Mouse (Mus musculus): ENCODE measurements around the gene Fhl1. TPM values are rescaled to one million over a fixed set of nuclear protein-coding genes. Genes with fewer than 3 reads are reported as not detected.
A peak's percentile ranks its signal among the peaks of the same experiment; 100 is the strongest.

Fhl1 gene
- polyA plus RNA-seq, 1 experiment from 2014 or later = 13.5 TPM

- Histone ChIP-seq H3K36me3 (no peaks in the 10 kb centered on the region), H3K9ac (no peak overlapping the region), H3K27ac (no peak overlapping the region), H3K4me1 (peaks cover 7% of the 10 kb centered on the region; the same call in 1 of the 2 replicates), H3K9me3 (replicated peaks) (no peaks in the 10 kb centered on the region), H3K4me3 (no peak overlapping the region), H3K27me3 (replicated peaks) (no peaks in the 10 kb centered on the region), H3K4me2 (no peak overlapping the region)
- 63% methylated on average over 8 of the region's 8 CpGs for WGBS (ENCODE audit: insufficient replicate concordance)
- ATAC-seq = no peak
Measured at GRCm38 (mm10) chrX:56753317-56754289, 22.0 kb downstream of the Fhl1 start.

- ATAC-seq = no peak
- no peaks in the 10 kb centered on the region for H3K36me3 ChIP-seq
- peaks cover 11% of the 10 kb centered on the region; the same call in 1 of the 2 replicates for H3K4me1 ChIP-seq
Measured at GRCm38 (mm10) chrX:56755646-56756045, 24.1 kb downstream of the Fhl1 start.

GRCm38 (mm10) chrX:56756352-56756751 lies 24.8 kb downstream of the Fhl1 start:
- H3K9me3 ChIP-seq (replicated peaks) = no peaks in the 10 kb centered on the region
- ATAC-seq = peak; percentile 87
- H3K27ac ChIP-seq = no peak overlapping the region
- H3K4me1 ChIP-seq = peaks cover 11% of the 10 kb centered on the region; the same call in 1 of the 2 replicates
- no peaks in the 10 kb centered on the region for H3K36me3 ChIP-seq
- no peak overlapping the region for H3K9ac ChIP-seq
- H3K27me3 ChIP-seq (replicated peaks) = no peaks in the 10 kb centered on the region
- H3K4me2 ChIP-seq = peak overlapping the region; percentile 16; the same call in 1 of the 2 replicates
- H3K4me3 ChIP-seq = no peak overlapping the region
- WGBS (ENCODE audit: insufficient replicate concordance) = 40% methylated on average over 7 of the region's 7 CpGs

More at GRCm38 (mm10) chrX:56755646-56756045, 24.1 kb downstream of the Fhl1 start:
- Histone ChIP-seq H3K27me3 (replicated peaks) (no peaks in the 10 kb centered on the region), H3K4me2 (no peak overlapping the region), H3K9ac (no peak overlapping the region), H3K27ac (no peak overlapping the region), H3K4me3 (no peak overlapping the region), H3K9me3 (replicated peaks) (no peaks in the 10 kb centered on the region)
- 15% methylated on average over 2 of the region's 2 CpGs for WGBS (ENCODE audit: insufficient replicate concordance)

GRCm38 (mm10) chrX:56760257-56760760 lies 28.7 kb downstream of the Fhl1 start:
- Histone ChIP-seq H3K9me3 (replicated peaks) (no peaks in the 10 kb centered on the region), H3K27ac (no peak overlapping the region), H3K36me3 (no peaks in the 10 kb centered on the region), H3K4me1 (peaks cover 11% of the 10 kb centered on the region; the same call in 1 of the 2 replicates), H3K9ac (no peak overlapping the region), H3K27me3 (replicated peaks) (no peaks in the 10 kb centered on the region), H3K4me3 (no peak overlapping the region), H3K4me2 (no peak overlapping the region)
- WGBS (ENCODE audit: insufficient replicate concordance) = 52% methylated on average over 3 of the region's 3 CpGs
- peak; percentile 71 for ATAC-seq

- Histone ChIP-seq H3K27me3 (replicated peaks) (no peaks in the 10 kb centered on the region), H3K9ac (no peak overlapping the region), H3K4me1 (no peaks in the 10 kb centered on the region), H3K9me3 (replicated peaks) (no peaks in the 10 kb centered on the region), H3K4me3 (no peak overlapping the region), H3K27ac (no peak overlapping the region), H3K36me3 (no peaks in the 10 kb centered on the region), H3K4me2 (no peak overlapping the region)
- ATAC-seq = no peak
Measured at GRCm38 (mm10) chrX:56769838-56770237, 38.3 kb downstream of the Fhl1 start.

- no peak overlapping the region for H3K4me2 ChIP-seq
- 40% methylated on average over 1 of the region's 1 CpGs for WGBS (ENCODE audit: insufficient replicate concordance)
- H3K4me3 ChIP-seq = no peak overlapping the region
- no peak for ATAC-seq
- H3K9me3 ChIP-seq (replicated peaks) = no peaks in the 10 kb centered on the region
- no peak overlapping the region for H3K9ac ChIP-seq
- H3K4me1 ChIP-seq = no peaks in the 10 kb centered on the region
- no peaks in the 10 kb centered on the region for H3K27me3 ChIP-seq (replicated peaks)
- no peaks in the 10 kb centered on the region for H3K36me3 ChIP-seq
- H3K27ac ChIP-seq = no peak overlapping the region
Measured at GRCm38 (mm10) chrX:56771751-56772150, 40.2 kb downstream of the Fhl1 start.

- Histone ChIP-seq H3K36me3 (no peaks in the 10 kb centered on the region), H3K9me3 (replicated peaks) (no peaks in the 10 kb centered on the region), H3K4me3 (no peak overlapping the region), H3K4me2 (no peak overlapping the region), H3K27ac (no peak overlapping the region), H3K9ac (no peak overlapping the region), H3K4me1 (no peaks in the 10 kb centered on the region), H3K27me3 (replicated peaks) (no peaks in the 10 kb centered on the region)
- WGBS (ENCODE audit: insufficient replicate concordance) = 70% methylated on average over 4 of the region's 4 CpGs
- no peak for ATAC-seq
Measured at GRCm38 (mm10) chrX:56773329-56773728, 41.7 kb downstream of the Fhl1 start.

GRCm38 (mm10) chrX:56786281-56787061 lies 54.9 kb downstream of the Fhl1 start:
- H3K4me1 ChIP-seq = no peaks in the 10 kb centered on the region

GRCm38 (mm10) chrX:56787486-56787885 lies 55.9 kb downstream of the Fhl1 start:
- H3K9me3 ChIP-seq (replicated peaks) = no peaks in the 10 kb centered on the region
- H3K27me3 ChIP-seq (replicated peaks) = no peaks in the 10 kb centered on the region
- no peak overlapping the region for H3K4me3 ChIP-seq
- no peak overlapping the region for H3K9ac ChIP-seq
- ATAC-seq = no peak
- H3K27ac ChIP-seq = no peak overlapping the region
- H3K36me3 ChIP-seq = no peaks in the 10 kb centered on the region
- WGBS (ENCODE audit: insufficient replicate concordance) = 89% methylated on average over 3 of the region's 3 CpGs
- H3K4me1 ChIP-seq = no peaks in the 10 kb centered on the region
- H3K4me2 ChIP-seq = no peak overlapping the region

More at GRCm38 (mm10) chrX:56786281-56787061, 54.9 kb downstream of the Fhl1 start:
- 70% methylated on average over 6 of the region's 6 CpGs for WGBS (ENCODE audit: insufficient replicate concordance)
- H3K9me3 ChIP-seq (replicated peaks) = no peaks in the 10 kb centered on the region
- H3K27me3 ChIP-seq (replicated peaks) = no peaks in the 10 kb centered on the region
- H3K27ac ChIP-seq = no peak overlapping the region
- H3K4me2 ChIP-seq = no peak overlapping the region
- no peak for ATAC-seq
- H3K4me3 ChIP-seq = no peak overlapping the region
- H3K36me3 ChIP-seq = no peaks in the 10 kb centered on the region
- no peak overlapping the region for H3K9ac ChIP-seq

- Histone ChIP-seq H3K27ac (no peak overlapping the region), H3K9me3 (replicated peaks) (no peaks in the 10 kb centered on the region), H3K4me3 (no peak overlapping the region), H3K36me3 (no peaks in the 10 kb centered on the region), H3K9ac (no peak overlapping the region), H3K4me1 (no peaks in the 10 kb centered on the region), H3K27me3 (replicated peaks) (no peaks in the 10 kb centered on the region), H3K4me2 (no peak overlapping the region)
- WGBS (ENCODE audit: insufficient replicate concordance) = 80% methylated on average over 4 of the region's 4 CpGs
- no peak for ATAC-seq
Measured at GRCm38 (mm10) chrX:56790591-56790990, 59.0 kb downstream of the Fhl1 start.

- H3K27ac ChIP-seq = no peak overlapping the region
- 48% methylated on average over 15 of the region's 15 CpGs for WGBS (ENCODE audit: insufficient replicate concordance)
- peak; percentile 59; the same call in 1 of the 2 replicates for ATAC-seq
Measured at GRCm38 (mm10) chrX:56791268-56791667, 59.7 kb downstream of the Fhl1 start.

More at GRCm38 (mm10) chrX:56791268-56791667, 59.7 kb downstream of the Fhl1 start:
- H3K9me3 ChIP-seq (replicated peaks) = no peaks in the 10 kb centered on the region
- H3K4me2 ChIP-seq = no peak overlapping the region
- no peaks in the 10 kb centered on the region for H3K27me3 ChIP-seq (replicated peaks)
- no peaks in the 10 kb centered on the region for H3K4me1 ChIP-seq
- no peaks in the 10 kb centered on the region for H3K36me3 ChIP-seq
- no peak overlapping the region for H3K4me3 ChIP-seq
- H3K9ac ChIP-seq = no peak overlapping the region

All from liver, embryonic 12.5 days (tissue).